Mouse (Mus musculus) hindlimb bud, embryonic 11.5 days (tissue): ENCODE data around the gene Tmem108.
A peak's percentile ranks its signal among the peaks of the same experiment; 100 is the strongest.

Source experiments
- DNase-seq: peaks from one replicate; pipeline ENCODE4 v3.0.0-alpha.2; 2012; ENCODE audit warnings: low read depth, low spot score; ENCODE audit errors: extremely low spot score

The Tmem108 gene

DNA sequence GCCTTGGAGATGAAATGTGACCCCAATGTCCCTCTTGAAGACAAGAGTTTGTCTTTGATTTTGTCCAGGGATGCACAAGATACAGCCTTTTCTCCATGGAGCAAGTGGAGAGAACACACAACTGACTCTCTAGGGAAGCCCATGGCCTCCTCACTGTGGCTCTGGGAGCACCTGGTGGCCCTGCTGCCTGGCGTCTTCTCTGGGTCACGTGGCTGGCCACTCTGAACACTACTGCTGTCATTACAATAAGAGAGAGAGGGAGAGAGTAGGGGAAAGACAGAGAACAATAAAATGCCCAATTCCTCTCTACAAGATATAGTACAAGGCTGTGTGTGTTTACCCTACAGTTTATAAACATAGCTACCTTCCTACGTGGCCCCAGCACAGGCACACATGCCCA is 40.2 kb downstream of the Tmem108 start:
- DNase-seq, result no peak

DNA sequence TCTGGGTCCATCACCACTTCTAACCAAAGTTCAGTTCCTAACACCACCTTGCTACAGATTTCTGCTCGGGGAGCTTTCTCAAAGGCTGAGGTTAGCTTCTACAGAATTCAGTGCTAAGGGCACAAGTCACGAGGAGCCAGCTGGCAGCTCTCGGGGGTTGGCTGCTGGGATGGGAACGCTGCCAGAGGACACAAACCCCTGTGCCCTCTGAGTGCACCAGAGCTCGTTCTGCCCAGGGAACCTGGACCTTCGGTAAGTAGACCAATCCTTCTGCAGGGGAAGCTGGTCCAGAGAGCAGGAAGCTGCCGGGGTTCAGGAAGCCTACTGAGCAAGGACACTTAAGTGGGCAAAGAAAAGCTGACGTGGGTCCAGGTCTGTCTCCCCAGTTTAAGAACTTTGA is 40.6 kb downstream of the Tmem108 start:
- DNase-seq, result no peak

DNA sequence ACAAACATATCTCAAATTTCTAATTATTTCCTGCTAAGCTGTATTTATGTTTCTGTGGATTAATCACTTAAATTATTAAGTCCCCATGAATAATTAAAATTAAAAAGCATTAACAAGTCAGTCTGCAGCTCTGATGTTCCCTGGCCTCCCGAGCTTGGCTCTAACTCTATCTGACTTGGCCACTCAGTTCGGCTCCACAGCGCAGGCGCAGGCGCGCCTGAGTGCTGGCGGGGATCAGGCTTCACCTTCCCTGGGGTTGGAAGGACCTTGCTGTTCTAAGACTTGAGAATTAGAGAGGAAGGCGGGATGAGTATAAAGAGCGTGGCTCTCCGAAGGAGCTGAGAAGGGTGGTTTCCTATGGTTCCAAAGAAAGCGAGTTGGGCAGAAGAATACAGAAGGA is 41.6 kb downstream of the Tmem108 start:
- DNase-seq, result no peak

DNA sequence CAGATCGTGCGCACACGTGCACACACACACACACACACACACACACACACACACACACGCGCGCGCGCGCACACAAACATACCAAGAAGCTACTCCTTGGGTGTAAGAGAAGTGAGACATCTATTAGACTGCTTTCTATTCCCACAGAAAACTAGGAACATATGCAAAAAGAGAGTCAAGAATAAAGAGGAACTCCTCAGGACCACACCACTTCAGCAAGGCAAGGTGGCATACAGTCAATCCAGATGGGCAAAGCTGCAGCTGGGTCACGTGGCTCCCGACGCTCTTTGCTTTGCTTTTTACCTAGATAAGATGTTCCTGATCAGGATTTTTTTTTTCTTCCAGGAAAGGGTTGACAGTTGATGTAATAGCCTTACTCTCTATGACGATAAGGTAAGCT is 45.6 kb downstream of the Tmem108 start:
- DNase-seq, result no peak

DNA sequence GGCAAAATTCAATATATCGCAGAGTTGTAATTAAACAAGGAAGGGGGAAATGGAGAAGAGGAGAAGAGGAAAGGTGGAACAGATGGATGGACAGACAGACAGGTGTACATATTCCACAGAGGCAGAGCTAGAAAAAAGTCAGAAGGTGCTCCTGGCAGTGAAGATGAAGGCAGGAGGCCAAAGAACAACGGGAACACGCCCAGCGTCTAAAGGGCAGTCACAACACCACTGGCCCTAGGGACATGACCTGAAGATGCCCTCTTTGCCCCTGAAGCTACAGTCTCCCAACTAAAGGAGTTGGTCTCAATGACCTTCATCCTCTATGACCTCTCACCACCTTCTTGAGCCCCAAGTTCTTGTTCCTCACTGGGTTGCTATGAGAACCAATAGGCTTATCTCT is 46.3 kb downstream of the Tmem108 start:
- DNase-seq, result no peak

DNA sequence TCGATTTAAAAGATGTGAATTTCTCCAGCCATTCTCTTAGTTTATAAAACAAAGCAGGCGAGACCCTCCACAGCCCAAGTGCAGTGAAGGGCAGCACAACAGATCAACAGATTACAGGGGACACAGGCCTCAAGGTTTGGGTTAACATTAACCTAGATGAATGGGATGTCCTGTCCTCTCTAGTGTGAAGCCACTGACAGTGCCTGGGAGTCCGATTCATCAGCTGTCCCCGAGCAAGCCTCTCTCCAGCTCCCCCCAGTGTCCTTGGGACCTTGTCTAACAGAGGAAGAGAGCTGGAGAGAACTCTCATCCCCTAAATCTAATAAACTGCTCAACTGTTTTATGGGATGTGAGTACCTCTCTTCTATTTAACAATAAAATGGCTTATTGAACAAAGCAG is 48.4 kb downstream of the Tmem108 start:
- DNase-seq, result no peak

DNA sequence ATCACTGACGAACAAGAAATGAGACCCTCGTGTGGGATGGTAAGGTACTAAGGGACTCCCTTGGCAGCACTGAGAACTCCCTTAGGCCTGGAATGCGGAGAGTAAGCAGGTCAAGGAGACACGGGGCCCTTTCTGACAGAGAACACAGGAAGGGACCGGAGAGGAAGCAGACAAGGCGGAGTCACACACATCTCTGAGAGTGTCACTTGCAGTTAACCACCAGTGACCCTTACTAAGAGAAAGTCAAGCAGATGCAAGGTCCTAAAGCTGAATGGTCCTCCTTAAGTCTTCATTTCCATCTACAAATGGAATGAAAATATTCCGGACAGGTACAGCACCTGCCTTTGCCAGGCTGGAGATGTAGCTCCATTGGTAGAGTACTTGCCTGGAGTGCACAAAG is 48.9 kb downstream of the Tmem108 start:
- no peak for DNase-seq

DNA sequence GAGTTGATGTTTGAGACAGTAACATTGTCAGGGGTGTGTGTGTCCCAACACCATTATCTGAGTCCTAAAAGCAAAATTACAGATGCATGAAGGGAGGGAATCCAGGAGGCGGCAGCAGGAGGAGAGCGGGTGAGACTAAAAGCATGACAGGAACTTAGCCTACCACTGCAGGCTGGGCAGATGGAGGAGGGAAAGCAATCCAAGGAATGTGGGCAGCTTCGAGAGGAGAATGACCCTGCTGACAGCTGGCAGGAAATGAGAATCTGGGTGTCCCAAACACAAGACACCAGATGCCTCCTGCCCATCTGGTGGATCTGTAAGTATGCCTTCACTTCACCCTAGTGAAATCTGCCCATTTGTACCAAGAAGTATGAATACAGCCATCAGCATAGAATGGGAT is 51.9 kb downstream of the Tmem108 start:
- DNase-seq, result no peak

DNA sequence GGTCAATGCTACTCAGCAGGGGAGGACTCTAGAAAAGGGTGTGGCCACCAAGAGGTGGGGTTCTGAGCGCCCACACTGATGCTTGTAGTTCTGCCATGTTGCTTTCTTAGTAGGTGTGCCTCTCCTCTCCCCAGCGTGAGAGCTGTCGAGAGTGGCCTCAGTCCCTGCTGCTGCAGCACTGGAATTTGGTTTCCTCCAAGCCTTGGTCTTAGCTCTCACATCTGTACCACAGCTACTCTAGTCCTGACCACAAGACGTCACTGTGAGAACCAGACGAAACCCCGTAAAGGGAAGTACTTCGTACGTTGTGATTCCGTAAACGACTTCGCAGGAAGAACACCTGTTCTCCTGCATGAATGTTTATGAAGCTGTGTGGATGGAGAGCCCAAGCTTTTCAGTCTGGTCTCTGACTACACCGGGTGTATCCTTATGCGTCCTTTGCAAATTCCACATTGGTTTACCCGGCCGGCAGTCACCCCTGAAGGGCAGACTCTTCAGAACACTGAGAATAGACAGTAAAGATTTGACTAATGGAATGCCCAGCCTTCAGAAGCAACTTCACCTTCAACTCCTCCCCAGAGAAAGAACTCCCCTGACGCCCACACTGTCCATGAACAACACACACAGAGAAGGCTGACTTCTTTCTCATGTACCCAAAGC is 53.0 kb downstream of the Tmem108 start:
- no peak for DNase-seq

DNA sequence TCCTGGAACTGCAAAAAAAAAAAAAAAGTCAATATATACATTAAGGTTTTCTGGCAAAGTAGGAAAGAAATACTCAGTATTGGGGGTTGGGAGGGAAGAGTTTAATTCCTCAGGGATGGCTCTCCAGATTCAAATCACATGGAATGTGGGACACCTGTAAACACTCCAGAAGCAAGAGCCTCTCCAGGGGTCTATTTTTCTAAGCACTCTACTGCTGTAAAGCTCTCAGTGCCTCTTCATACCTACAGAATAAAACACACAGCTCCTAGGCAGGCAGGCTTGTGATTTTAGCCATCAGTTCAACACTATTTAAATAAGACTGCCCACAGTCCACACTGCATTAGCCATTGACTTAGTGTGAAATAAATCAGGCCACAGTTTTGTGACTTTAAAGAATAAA is 53.8 kb downstream of the Tmem108 start:
- no peak for DNase-seq

DNA sequence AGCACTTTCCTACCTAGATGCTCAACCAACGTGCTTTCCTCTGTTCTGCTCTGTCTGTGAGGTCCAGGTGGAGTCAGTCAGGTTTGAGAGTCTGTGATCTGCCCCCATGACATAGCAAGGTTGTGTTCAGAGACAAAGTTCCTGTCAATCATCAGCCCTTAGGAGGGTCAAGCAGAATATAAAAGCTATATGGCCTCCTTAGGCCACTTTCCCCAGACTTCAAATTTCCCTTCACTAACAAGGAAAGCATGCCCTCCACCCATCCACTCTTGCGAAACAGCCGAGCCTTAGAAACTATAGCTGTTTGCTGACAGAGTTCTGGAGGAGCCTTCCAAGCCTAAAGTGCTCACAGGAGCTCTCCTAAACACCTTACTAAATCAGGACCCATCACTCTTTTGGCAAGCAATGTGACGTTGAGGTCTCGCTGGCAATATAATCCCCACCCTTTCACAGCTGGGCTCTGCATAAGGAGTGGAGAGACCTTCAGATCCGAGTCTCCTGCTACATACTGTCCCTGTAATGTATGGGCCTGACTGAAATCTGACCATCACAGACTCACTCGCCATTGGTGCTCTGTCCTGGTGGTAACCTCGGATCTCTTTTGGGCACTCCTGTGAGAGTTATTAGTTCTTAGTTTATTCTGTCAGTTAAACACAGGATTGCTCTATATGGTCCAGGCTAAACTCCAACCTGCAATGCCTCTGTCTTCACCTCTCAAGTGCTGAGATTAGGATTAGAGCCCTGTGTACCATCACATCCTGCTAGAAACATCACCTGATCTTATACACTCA is 54.4 kb downstream of the Tmem108 start:
- no peak for DNase-seq

DNA sequence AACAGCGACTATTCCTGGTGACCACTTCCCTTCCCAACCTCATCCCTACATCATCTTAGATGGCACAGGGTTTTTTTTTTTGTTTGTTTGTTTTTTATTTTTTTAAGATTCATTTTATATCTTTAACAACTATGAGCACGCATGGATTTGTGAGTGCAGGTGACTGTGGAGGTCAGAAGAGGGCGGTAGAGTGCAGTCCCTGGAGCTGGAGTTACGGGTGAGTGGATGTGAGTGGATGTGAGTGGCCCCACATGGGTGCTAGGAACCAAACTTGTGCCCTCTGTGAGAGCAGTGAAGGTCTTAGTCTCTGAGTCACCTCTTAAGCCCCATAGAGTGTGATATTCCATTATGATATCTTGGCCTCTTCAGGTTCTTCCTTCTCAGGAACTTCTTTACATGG is 55.9 kb downstream of the Tmem108 start:
- no peak for DNase-seq

DNA sequence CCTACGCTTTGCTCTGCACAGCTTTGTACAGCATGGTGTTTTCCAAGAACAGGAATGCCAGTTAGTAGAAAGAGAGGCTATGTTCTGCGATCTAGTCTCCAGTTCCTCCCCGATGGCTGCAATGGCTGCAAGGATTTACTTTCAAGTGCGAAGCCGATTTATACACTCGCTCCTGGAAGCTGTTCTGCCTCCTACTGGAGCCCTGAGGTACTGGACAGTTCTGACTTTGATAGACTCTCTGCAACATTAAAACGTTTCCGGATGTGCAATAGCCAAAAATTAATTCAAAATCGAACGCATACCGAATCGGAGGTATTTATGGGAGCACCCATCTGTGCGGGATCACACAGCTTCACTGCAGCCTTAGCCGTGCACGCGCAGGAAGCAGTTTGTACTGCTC is 58.6 kb downstream of the Tmem108 start:
- DNase-seq, result no peak

DNA sequence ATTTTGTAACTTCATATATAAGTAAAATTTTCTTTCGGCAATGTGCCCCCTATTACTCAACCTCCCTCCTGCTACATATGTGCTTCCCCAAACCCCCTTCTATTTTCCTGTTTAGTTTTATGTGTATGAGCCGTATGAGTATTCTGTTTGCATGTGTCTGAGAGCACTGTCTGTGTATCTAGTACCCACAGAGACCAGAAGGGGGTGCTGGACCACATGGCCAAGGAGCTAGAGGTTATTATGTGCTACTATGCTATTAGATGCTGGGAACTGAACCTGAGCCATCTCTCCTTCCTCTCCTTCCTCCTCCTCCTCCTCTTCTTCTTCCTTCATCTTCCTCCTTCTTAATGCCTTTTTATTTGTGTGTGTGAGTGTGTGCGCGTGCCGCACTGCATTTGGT is 59.2 kb downstream of the Tmem108 start:
- DNase-seq, result no peak

DNA sequence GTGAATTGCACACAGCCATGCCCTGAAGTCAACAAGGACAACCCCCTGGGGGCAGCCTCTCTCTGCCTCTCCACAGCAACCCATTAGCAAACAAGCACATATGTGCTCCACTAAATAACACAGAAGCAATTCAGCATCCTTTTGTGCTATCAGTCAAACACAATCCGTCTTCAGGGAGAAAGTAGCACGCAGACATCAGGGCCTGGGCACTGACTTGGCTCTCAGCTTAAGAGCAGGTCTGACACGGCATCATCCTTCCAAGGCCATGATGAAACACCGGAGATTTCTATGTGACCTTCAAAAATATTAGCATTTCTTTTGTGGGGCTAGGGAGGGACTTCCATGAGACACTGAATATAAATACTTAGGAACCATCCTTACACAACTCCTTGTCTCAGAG is 60.2 kb downstream of the Tmem108 start:
- no peak for DNase-seq

DNA sequence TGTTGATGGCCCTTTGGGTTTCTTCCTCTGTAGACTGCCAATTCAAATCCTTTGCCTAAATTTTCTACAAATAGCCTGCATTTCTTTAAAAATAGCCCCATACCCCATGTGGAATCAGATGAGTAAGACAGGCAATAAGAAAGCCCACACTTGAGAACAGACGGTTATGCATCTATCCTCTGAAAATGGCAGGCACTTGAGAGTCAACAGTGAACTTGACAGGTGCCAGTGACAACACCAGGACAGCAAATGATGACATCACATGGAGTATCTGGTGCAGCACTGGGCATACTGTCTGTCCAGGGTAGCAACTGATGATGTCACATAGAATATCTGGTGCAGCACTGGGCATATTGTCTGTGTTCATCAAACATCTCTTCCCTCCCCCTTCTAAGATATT is 61.4 kb downstream of the Tmem108 start:
- DNase-seq, result no peak

DNA sequence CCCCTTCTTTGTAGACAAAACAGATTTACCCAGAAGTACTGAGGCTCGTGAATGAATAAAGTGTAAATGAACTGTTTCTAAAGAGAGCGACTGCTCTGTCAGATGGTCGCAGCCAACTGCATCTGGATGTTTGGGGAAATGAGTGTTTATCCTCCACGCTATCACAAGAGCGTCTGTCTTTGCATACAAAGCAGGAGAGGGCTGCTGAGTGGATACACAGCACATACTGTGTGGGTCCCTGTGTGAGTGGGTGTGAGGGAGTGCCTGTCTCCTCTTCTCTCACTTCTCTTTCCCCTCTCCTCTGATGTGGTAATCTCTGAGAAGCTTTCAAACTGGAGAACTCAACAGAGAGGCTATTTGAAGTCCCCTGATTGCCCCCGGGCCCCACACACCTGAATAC is 64.7 kb downstream of the Tmem108 start:
- no peak for DNase-seq

DNA sequence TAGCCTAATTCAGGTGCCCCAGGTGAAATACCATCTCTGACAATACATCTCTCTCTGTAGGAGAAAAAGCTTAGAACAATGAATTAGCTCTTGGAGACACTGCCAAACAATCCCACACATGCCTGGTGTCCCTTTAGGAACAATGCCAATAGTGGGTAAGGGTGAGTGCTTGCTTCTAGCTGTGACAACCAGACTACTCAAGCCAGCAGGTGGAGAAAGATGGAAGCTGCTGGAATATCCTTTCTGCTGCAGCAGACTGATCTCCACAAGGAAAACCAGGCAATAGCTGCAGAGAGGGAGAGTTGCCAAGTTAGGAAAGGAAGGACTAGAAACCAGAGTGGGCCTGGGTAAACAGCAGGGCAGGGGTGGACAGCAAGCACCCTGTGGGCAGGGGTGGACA is 67.8 kb downstream of the Tmem108 start:
- no peak for DNase-seq

DNA sequence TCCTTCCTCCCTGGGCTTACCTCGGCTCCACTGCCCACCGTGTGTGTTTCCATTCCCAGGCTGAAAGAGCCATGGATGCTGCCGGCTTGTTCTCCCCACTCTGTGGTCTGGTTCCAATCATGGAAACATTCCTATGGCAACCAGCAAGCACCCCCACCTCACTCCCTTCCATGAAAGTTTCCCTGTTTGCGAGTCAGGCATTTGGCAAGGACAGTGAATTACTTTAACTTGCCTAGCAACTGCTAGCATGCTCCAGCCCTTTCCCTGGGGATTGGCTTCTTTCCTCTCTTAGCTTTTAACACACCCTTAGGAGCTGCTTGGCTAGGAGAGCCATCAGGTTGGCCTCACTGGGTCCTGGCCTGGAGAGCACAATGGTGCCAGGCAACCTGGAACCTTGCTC is 68.9 kb downstream of the Tmem108 start:
- peak; percentile 42 for DNase-seq

DNA sequence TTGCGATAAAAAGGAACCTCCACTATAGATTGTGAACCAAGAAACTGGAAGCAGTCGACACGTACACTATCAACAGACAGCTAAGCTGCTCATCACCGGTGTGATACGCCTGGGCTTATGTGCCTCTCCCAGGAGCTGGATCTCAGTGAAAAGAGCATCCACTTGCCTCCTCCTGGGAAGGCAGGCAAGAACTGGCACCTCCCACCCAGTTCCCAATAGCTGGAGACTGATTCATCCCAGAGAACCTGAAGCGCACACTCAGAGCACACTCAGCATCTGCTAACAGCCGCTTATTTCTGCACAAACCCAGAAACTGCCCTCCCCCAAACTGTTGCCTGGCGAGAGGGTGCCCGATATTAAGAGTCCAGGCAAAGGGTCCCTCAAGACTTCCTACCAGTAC is 69.8 kb downstream of the Tmem108 start:
- DNase-seq, result no peak

DNA sequence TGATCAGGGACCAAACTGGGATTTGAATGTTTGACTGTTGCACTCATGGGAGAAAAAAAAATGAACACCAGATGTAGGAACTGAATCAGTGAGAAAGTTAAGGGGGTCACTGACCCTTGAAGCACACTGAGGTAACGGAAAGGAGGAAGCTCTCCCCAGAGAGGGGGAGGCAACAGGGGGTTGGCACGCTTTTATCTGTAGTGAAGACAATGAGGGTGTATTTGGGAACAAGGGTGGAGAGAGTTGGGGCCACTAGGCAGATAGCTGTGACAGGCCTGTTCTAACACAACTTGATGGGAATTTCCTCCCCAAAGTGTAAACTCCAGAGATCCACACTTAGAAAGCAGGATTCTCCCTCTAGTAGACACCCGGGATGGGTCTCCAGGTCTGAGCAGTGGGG is 71.2 kb downstream of the Tmem108 start:
- DNase-seq, result no peak

DNA sequence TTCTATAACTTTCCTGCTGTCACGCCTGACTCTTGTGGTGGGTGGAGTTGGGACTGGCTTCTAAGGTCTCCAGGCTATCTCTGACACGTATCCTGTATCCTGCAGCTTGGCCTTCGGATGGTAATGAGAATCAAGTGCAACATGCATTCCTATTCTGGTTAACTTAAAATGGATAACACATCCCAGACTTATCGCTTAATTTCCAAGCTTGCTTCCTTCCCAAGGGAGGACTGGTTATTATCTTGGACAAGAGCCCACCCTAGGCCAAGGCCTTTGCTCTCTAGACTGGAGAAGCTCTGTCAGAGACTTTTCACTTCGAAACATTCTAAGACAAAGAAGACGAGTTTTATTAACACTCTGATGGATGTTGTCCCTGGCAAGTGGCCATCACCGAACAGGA is 71.9 kb downstream of the Tmem108 start:
- no peak for DNase-seq

DNA sequence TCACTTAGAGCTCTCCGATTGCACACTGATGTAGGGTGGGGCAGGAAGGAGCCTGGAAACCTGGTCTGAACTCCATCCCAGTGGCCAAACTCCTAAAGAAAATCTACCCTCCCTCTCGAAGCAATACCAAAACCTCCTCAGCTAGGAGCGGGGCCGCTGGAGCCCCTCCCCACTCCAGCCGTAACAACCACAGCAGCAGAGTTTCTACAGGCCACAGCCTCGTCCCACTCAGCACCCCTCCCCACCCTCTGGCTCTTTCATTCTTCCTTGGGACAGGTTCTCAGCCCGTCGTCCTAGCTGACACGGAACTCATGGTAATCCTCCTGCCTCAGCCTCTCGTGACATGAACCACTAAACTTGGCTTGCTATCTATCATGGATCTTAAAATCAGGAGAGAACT is 72.6 kb downstream of the Tmem108 start:
- no peak for DNase-seq
